Mouse (Mus musculus): ENCODE results near the gene Igf2bp2. TPM values are rescaled to one million over a fixed set of nuclear protein-coding genes. Genes with fewer than 3 reads are reported as not detected.

Gene Igf2bp2
- polyA plus RNA-seq, 1 experiment, result 24.3 TPM

DNA sequence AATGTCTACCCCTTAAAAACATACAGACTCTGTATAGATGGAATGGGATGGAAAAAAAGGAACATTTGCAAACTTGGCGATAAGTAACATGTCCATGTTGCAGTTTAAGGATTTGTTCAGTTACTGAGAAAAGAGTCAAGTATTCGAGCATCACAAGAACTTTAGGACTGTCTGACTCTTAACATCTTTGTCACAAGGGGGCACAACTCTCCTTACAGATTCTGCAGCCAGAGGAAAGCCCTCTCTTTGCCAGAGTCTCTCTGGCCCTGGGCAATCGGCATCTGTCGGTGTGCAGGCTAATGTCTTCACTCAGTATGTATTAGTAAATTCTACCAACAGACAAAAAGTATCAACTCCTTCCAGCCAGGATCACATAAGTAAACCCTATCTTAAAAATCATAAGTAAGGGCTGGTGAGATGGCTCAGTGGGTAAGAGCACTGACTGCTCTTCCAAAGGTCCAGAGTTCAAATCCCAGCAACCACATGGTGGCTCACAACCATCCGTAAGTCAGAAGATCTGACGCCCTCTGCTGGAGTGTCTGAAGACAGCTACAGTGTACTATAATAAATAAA, 57.0 kb downstream of the Igf2bp2 start:
- Histone ChIP-seq H3K27me3 (ENCODE audit: control insufficient read depth, insufficient read depth, insufficient read length) (no peaks in the 10 kb centered on the region), H3K4me3 (ENCODE audit: insufficient read depth, poor library complexity, severe bottlenecking) (no peak overlapping the region), H3K79me3 (ENCODE audit: low read depth) (peaks cover 54% of the 10 kb centered on the region), H3K36me3 (ENCODE audit: control insufficient read depth, insufficient read depth) (no peaks in the 10 kb centered on the region), H3ac (ENCODE audit: control insufficient read depth, insufficient read length, low read depth) (no peak overlapping the region), H3K79me2 (ENCODE audit: control insufficient read depth, insufficient read depth) (peaks cover 88% of the 10 kb centered on the region)
- TF ChIP-seq MAX (IDR thresholded peaks at IDR 0.05) (no peak), USF1 (IDR thresholded peaks at IDR 0.05; ENCODE audit: low read depth) (no peak), MYOD1 (IDR thresholded peaks at IDR 0.05; ENCODE audit: control insufficient read depth, insufficient read length, low read depth) (no peak), MYOG (IDR thresholded peaks at IDR 0.05; ENCODE audit: control insufficient read depth, extremely low read depth, insufficient read length) (no peak), CTCF (IDR thresholded peaks at IDR 0.05; ENCODE audit: control insufficient read depth, insufficient read depth, insufficient read length) (no peak), FOSL1 (IDR thresholded peaks at IDR 0.05; ENCODE audit: insufficient read depth, low read length, poor library complexity, severe bottlenecking) (no peak), CEBPB (IDR thresholded peaks at IDR 0.05; ENCODE audit: low read depth) (no peak)

DNA sequence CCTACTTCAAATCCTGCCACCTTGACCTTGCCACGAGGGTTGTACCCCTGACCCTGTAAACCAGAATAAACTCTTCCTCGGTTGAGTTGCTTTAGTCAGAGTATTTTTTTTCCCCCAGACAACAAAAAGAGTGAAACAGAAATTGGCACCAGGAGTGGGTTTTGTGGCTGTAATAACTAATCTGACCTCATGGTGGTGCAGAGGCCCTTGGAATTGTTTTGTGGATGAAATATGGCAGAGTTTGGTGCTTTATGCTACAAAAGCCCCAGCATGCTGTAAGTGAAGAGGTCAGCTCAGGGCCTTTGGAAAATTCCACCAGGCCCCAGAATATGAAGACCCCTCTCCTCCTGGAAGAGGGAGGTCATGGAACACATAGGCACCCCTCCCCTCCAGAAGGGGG, 63.0 kb downstream of the Igf2bp2 start:
- Histone ChIP-seq H3ac (ENCODE audit: control insufficient read depth, insufficient read length, low read depth) (no peak overlapping the region), H3K79me2 (ENCODE audit: control insufficient read depth, insufficient read depth) (peaks cover 73% of the 10 kb centered on the region), H3K36me3 (ENCODE audit: control insufficient read depth, insufficient read depth) (no peaks in the 10 kb centered on the region), H3K79me3 (ENCODE audit: low read depth) (peaks cover 31% of the 10 kb centered on the region), H3K27me3 (ENCODE audit: control insufficient read depth, insufficient read depth, insufficient read length) (no peaks in the 10 kb centered on the region), H3K4me3 (ENCODE audit: insufficient read depth, poor library complexity, severe bottlenecking) (no peak overlapping the region)
- TF ChIP-seq USF1 (IDR thresholded peaks at IDR 0.05; ENCODE audit: low read depth), result no peak
- TF ChIP-seq MYOD1 (IDR thresholded peaks at IDR 0.05; ENCODE audit: control insufficient read depth, insufficient read length, low read depth), result no peak
- no peak for TF ChIP-seq CEBPB (IDR thresholded peaks at IDR 0.05; ENCODE audit: low read depth)
- TF ChIP-seq FOSL1 (IDR thresholded peaks at IDR 0.05; ENCODE audit: insufficient read depth, low read length, poor library complexity, severe bottlenecking), result no peak
- no peak for TF ChIP-seq MYOG (IDR thresholded peaks at IDR 0.05; ENCODE audit: control insufficient read depth, extremely low read depth, insufficient read length)
- TF ChIP-seq CTCF (IDR thresholded peaks at IDR 0.05; ENCODE audit: control insufficient read depth, insufficient read depth, insufficient read length), result no peak
- TF ChIP-seq MAX (IDR thresholded peaks at IDR 0.05), result no peak

DNA sequence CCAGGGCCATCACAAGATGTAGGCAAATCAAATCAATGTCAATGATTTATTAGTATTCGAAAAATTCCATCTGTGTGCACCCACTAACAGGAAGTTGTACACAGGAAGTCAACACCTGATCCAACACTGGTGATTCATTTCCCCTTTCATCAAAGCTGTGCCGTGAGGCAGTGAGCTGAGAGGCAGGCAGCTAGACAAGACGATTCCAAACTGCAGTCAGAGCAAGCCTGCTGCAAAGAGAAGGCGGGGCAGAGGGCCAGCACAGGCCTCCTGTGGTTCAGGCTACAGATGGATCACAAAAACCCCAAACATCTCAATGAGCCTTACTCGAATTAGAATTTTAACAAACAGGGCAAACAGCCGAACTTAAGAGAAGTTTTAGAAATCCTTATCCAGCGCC, 65.4 kb downstream of the Igf2bp2 start:
- Histone ChIP-seq H3K79me2 (ENCODE audit: control insufficient read depth, insufficient read depth) (peaks cover 75% of the 10 kb centered on the region), H3K4me3 (ENCODE audit: insufficient read depth, poor library complexity, severe bottlenecking) (no peak overlapping the region)

DNA sequence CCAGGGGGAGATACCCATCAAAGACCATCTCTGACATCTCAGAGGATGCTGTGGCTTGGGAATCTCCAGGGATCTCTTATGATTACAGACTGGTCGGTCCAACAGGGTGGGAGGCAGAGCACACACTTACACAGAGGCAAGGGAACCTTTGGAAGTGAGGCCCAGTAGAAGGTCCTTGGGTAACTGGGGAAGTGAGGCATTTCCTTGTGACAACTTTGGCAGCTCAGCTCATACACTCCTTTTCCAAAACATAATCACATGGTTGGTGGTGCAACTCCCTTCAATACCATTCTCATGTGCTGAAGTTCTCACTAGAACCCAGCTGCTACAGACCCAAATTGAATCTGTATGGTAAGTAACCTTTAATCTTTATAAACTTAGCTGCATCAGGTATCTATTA, 67.3 kb downstream of the Igf2bp2 start:
- no peak overlapping the region for H3K4me3 ChIP-seq (ENCODE audit: insufficient read depth, poor library complexity, severe bottlenecking)
- H3K27me3 ChIP-seq (ENCODE audit: control insufficient read depth, insufficient read depth, insufficient read length), result no peaks in the 10 kb centered on the region
- H3ac ChIP-seq (ENCODE audit: control insufficient read depth, insufficient read length, low read depth), result no peak overlapping the region
- peaks cover 80% of the 10 kb centered on the region for H3K79me2 ChIP-seq (ENCODE audit: control insufficient read depth, insufficient read depth)
- H3K36me3 ChIP-seq (ENCODE audit: control insufficient read depth, insufficient read depth), result no peaks in the 10 kb centered on the region
- peaks cover 24% of the 10 kb centered on the region for H3K79me3 ChIP-seq (ENCODE audit: low read depth)
- TF ChIP-seq USF1 (IDR thresholded peaks at IDR 0.05; ENCODE audit: low read depth) (no peak), MYOG (IDR thresholded peaks at IDR 0.05; ENCODE audit: control insufficient read depth, extremely low read depth, insufficient read length) (no peak), CTCF (IDR thresholded peaks at IDR 0.05; ENCODE audit: control insufficient read depth, insufficient read depth, insufficient read length) (no peak), MYOD1 (IDR thresholded peaks at IDR 0.05; ENCODE audit: control insufficient read depth, insufficient read length, low read depth) (no peak), MAX (IDR thresholded peaks at IDR 0.05) (no peak), CEBPB (IDR thresholded peaks at IDR 0.05; ENCODE audit: low read depth) (no peak), FOSL1 (IDR thresholded peaks at IDR 0.05; ENCODE audit: insufficient read depth, low read length, poor library complexity, severe bottlenecking) (no peak)

More for the DNA sequence above, 65.4 kb downstream of the Igf2bp2 start:
- no peak for TF ChIP-seq MYOG (IDR thresholded peaks at IDR 0.05; ENCODE audit: control insufficient read depth, extremely low read depth, insufficient read length)
- H3K27me3 ChIP-seq (ENCODE audit: control insufficient read depth, insufficient read depth, insufficient read length), result no peaks in the 10 kb centered on the region
- H3K36me3 ChIP-seq (ENCODE audit: control insufficient read depth, insufficient read depth), result no peaks in the 10 kb centered on the region
- peaks cover 26% of the 10 kb centered on the region for H3K79me3 ChIP-seq (ENCODE audit: low read depth)
- no peak overlapping the region for H3ac ChIP-seq (ENCODE audit: control insufficient read depth, insufficient read length, low read depth)

DNA sequence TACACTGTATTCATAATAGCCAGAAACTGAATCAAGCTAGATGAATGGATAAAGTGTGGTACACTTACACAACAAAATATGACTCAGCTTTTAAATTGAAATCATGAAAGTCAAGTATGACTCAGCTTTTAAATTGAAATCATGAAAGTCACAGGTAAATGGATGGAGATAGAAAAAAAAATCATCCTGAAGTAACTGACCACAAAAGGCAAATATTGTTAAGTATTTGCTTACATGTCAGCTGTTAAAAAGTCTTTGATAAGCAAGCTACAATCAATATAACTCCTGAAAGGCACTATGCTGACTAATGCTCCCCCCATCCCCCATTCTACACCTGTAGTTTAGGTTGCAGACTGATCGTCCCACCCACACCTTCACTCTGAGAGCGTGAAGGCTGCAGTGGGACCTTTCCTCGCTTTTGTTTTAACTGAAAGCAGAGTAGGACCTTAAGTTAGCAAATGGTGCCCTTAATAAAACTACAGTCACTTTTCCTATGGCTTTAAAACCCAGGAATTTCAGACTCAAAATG, 71.8 kb downstream of the Igf2bp2 start:
- Histone ChIP-seq H3K4me3 (ENCODE audit: insufficient read depth, poor library complexity, severe bottlenecking) (no peak overlapping the region), H3K79me3 (ENCODE audit: low read depth) (peaks cover 19% of the 10 kb centered on the region), H3ac (ENCODE audit: control insufficient read depth, insufficient read length, low read depth) (no peak overlapping the region), H3K27me3 (ENCODE audit: control insufficient read depth, insufficient read depth, insufficient read length) (no peaks in the 10 kb centered on the region), H3K79me2 (ENCODE audit: control insufficient read depth, insufficient read depth) (peaks cover 64% of the 10 kb centered on the region), H3K36me3 (ENCODE audit: control insufficient read depth, insufficient read depth) (peaks cover 4% of the 10 kb centered on the region)
- TF ChIP-seq MYOG (IDR thresholded peaks at IDR 0.05; ENCODE audit: control insufficient read depth, extremely low read depth, insufficient read length), result no peak
- TF ChIP-seq CEBPB (IDR thresholded peaks at IDR 0.05; ENCODE audit: low read depth), result no peak
- TF ChIP-seq MAX (IDR thresholded peaks at IDR 0.05), result no peak
- TF ChIP-seq USF1 (IDR thresholded peaks at IDR 0.05; ENCODE audit: low read depth), result no peak
- no peak for TF ChIP-seq FOSL1 (IDR thresholded peaks at IDR 0.05; ENCODE audit: insufficient read depth, low read length, poor library complexity, severe bottlenecking)
- TF ChIP-seq CTCF (IDR thresholded peaks at IDR 0.05; ENCODE audit: control insufficient read depth, insufficient read depth, insufficient read length), result no peak
- TF ChIP-seq MYOD1 (IDR thresholded peaks at IDR 0.05; ENCODE audit: control insufficient read depth, insufficient read length, low read depth), result no peak

DNA sequence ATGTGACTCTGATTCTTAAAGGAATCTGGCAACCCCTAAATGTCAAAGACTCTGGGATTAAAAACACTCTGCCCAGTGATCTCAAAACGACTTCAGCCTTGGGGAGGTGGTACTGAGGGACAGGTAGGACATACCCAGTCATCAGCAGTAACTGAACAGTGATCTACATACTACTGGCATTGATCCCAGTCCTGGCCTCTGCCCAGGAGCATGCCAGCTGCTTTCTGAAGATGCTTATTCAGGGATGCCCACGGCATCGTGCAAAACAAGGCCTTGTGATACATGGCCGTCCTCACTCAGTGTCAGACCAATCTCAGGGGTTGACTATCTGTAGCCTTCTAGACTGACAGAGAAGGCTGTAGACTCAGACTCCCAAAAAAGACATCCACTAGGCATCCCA, 77.7 kb downstream of the Igf2bp2 start:
- Histone ChIP-seq H3K79me3 (ENCODE audit: low read depth) (peaks cover 1% of the 10 kb centered on the region), H3K36me3 (ENCODE audit: control insufficient read depth, insufficient read depth) (peaks cover 31% of the 10 kb centered on the region), H3ac (ENCODE audit: control insufficient read depth, insufficient read length, low read depth) (no peak overlapping the region), H3K27me3 (ENCODE audit: control insufficient read depth, insufficient read depth, insufficient read length) (no peaks in the 10 kb centered on the region), H3K4me3 (ENCODE audit: insufficient read depth, poor library complexity, severe bottlenecking) (no peak overlapping the region), H3K79me2 (ENCODE audit: control insufficient read depth, insufficient read depth) (peaks cover 8% of the 10 kb centered on the region)
- TF ChIP-seq MAX (IDR thresholded peaks at IDR 0.05) (no peak), MYOD1 (IDR thresholded peaks at IDR 0.05; ENCODE audit: control insufficient read depth, insufficient read length, low read depth) (no peak), MYOG (IDR thresholded peaks at IDR 0.05; ENCODE audit: control insufficient read depth, extremely low read depth, insufficient read length) (no peak), FOSL1 (IDR thresholded peaks at IDR 0.05; ENCODE audit: insufficient read depth, low read length, poor library complexity, severe bottlenecking) (no peak), CTCF (IDR thresholded peaks at IDR 0.05; ENCODE audit: control insufficient read depth, insufficient read depth, insufficient read length) (no peak), USF1 (IDR thresholded peaks at IDR 0.05; ENCODE audit: low read depth) (no peak), CEBPB (IDR thresholded peaks at IDR 0.05; ENCODE audit: low read depth) (no peak)

Measured in C2C12 (cell line).